Mouse (Mus musculus): ENCODE results near the gene Kansl1. TPM values are rescaled to one million over a fixed set of nuclear protein-coding genes. Genes with fewer than 3 reads are reported as not detected.
A peak's percentile ranks its signal among the peaks of the same experiment; 100 is the strongest.

Kansl1 gene
- polyA plus RNA-seq, 1 experiment from 2014 or later: 5.6 TPM

DNA sequence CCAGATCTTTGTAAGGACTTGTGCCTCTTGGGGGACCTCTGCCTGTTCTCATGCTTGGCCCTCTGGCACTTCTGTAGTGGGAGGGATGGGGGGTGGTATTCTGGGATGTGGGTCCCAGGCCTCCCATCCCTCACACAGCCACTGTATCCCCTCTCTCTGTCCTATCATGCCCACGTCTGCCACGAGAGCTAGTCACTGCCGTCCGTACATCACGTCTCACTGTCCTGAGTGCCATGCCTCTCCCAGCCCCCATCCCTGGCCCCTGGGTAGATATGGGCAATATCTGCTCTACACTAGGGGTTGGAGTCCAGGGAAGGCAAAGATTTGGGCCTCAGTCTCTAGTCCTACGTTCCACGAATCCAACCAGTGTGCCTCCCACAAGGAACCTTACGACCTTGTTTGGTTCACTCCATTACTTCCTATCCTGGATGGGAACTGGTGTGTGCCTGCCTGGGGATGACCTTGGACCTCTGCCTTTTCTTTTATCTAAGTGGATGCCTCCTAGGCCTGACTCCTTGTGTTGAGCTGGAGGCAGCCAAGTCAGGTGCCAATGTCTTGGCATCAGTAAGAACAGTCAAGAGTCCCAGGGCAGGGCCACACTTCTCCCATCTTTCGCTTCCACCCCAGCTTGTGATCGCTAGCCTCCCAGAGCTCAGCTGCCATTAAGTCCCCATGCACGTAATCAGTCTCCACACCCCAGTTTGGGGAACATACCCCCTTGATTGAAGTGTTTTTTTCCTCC is 139.3 kb downstream of the Kansl1 start:
- no peak overlapping the region for H3K4me3 ChIP-seq (ENCODE audit: low read depth, low read length)
- H3K36me3 ChIP-seq (ENCODE audit: control insufficient read depth, insufficient read depth): peaks cover 6% of the 10 kb centered on the region
- ATAC-seq (ENCODE audit: low read depth): no peak
- no peaks in the 10 kb centered on the region for H3K27me3 ChIP-seq (ENCODE audit: control insufficient read depth, insufficient read depth, low read depth, low read length)
- no peak overlapping the region for H3K27ac ChIP-seq (ENCODE audit: low read length)
- H3K9ac ChIP-seq (ENCODE audit: low read depth, low read length): no peak overlapping the region
- no peak overlapping the region for H3K4me2 ChIP-seq (ENCODE audit: low read depth, low read length)
- no peaks in the 10 kb centered on the region for H3K9me3 ChIP-seq (replicated peaks; ENCODE audit: control insufficient read depth, low read length)
- WGBS (ENCODE audit: insufficient replicate concordance): 69% methylated on average over 11 of the region's 11 CpGs
- H3K4me1 ChIP-seq (ENCODE audit: control insufficient read depth, low read depth, low read length): no peaks in the 10 kb centered on the region

DNA sequence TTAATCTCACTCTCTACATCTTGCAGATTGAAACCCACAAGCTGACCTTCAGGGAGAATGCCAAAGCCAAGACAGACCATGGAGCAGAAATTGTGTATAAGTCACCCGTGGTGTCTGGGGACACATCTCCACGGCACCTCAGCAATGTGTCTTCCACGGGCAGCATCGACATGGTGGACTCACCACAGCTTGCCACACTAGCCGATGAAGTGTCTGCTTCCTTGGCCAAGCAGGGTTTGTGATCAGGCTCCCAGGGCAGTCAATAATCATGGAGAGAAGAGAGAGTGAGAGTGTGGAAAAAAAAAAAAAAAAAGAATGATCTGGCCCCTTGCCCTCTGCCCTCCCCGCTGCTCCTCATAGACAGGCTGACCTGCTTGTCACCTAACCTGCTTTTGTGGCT is 140.7 kb downstream of the Kansl1 start:
- ATAC-seq (ENCODE audit: low read depth): no peak
- H3K9ac ChIP-seq (ENCODE audit: low read depth, low read length): no peak overlapping the region
- H3K4me1 ChIP-seq (ENCODE audit: control insufficient read depth, low read depth, low read length): no peaks in the 10 kb centered on the region
- H3K9me3 ChIP-seq (replicated peaks; ENCODE audit: control insufficient read depth, low read length): no peaks in the 10 kb centered on the region
- no peak overlapping the region for H3K27ac ChIP-seq (ENCODE audit: low read length)
- no peak overlapping the region for H3K4me2 ChIP-seq (ENCODE audit: low read depth, low read length)
- H3K4me3 ChIP-seq (ENCODE audit: low read depth, low read length): no peak overlapping the region
- H3K36me3 ChIP-seq (ENCODE audit: control insufficient read depth, insufficient read depth): no peaks in the 10 kb centered on the region
- H3K27me3 ChIP-seq (ENCODE audit: control insufficient read depth, insufficient read depth, low read depth, low read length): no peaks in the 10 kb centered on the region
- WGBS (ENCODE audit: insufficient replicate concordance): 67% methylated on average over 6 of the region's 6 CpGs

DNA sequence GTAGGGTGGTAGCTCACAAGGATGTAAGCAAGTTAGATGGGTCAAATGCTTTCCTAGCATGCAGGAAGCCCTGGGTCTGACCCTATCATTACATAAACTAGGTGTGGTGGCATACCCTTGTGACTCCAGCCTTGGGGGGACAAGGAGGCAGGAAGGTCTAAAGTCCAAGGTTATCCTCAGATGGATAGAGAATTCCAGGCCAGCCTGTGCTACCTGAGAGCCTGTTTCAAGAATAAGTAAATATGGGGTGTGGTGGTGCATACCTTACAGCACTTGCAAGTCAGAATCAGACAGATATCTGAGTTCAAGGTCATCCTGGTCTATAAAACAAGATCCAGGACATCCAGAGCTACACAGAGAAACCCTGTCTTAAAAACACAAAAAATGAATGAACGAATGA is 141.2 kb downstream of the Kansl1 start:
- Histone ChIP-seq H3K4me1 (ENCODE audit: control insufficient read depth, low read depth, low read length) (no peaks in the 10 kb centered on the region), H3K4me2 (ENCODE audit: low read depth, low read length) (no peak overlapping the region), H3K9ac (ENCODE audit: low read depth, low read length) (no peak overlapping the region), H3K9me3 (replicated peaks; ENCODE audit: control insufficient read depth, low read length) (no peaks in the 10 kb centered on the region), H3K27me3 (ENCODE audit: control insufficient read depth, insufficient read depth, low read depth, low read length) (no peaks in the 10 kb centered on the region), H3K4me3 (ENCODE audit: low read depth, low read length) (no peak overlapping the region), H3K27ac (ENCODE audit: low read length) (no peak overlapping the region), H3K36me3 (ENCODE audit: control insufficient read depth, insufficient read depth) (no peaks in the 10 kb centered on the region)
- WGBS (ENCODE audit: insufficient replicate concordance): 78% methylated on average over 1 of the region's 1 CpGs
- no peak for ATAC-seq (ENCODE audit: low read depth)

DNA sequence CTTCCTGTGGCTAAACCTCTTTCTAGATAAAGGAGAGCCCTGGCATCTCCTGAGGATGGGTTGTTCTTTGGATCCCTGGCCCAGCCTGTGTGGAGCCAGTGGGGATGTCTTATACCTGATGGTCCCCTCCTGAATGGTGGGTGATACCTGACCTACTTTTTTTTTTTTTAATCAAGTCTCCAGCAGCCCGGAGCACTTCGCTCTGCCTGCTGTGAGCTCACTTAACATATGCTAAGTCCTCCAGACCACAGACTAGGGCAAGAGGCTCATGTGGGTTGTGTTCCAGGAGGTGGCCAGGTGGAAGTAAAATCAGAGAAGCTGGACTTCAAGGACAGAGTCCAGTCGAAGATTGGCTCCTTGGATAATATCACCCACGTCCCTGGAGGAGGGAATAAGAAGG is 146.5 kb downstream of the Kansl1 start:
- 37% methylated on average over 4 of the region's 4 CpGs for WGBS (ENCODE audit: insufficient replicate concordance)
- no peak for ATAC-seq (ENCODE audit: low read depth)

DNA sequence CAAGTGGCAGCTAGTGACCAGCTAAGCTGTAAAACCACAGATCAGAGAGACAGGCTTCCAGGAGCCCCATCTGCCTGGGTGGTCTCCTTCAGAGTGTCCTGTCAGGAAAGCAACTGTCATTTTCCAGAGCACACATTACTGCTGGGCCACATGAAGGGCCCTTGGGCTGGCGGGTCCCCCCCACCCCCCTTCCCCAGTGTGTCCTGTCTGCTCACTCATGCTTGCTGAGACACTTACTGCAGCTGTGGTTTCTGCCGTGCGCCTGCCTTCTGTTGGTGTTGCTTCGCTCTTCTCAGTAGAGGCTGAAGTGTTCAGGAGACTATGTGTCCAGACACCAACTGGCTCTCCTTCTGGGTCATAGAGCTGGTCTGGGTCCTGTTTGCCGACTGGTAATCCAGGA is 148.2 kb downstream of the Kansl1 start:
- H3K4me2 ChIP-seq (ENCODE audit: low read depth, low read length): no peak overlapping the region
- H3K36me3 ChIP-seq (ENCODE audit: control insufficient read depth, insufficient read depth): no peaks in the 10 kb centered on the region
- H3K9me3 ChIP-seq (replicated peaks; ENCODE audit: control insufficient read depth, low read length): no peaks in the 10 kb centered on the region
- H3K27me3 ChIP-seq (ENCODE audit: control insufficient read depth, insufficient read depth, low read depth, low read length): no peaks in the 10 kb centered on the region
- no peak overlapping the region for H3K4me3 ChIP-seq (ENCODE audit: low read depth, low read length)
- whole genome bisulfite sequencing (ENCODE audit: insufficient replicate concordance): 38% methylated on average over 5 of the region's 5 CpGs
- ATAC-seq (ENCODE audit: low read depth): no peak
- no peak overlapping the region for H3K9ac ChIP-seq (ENCODE audit: low read depth, low read length)
- no peak overlapping the region for H3K27ac ChIP-seq (ENCODE audit: low read length)
- H3K4me1 ChIP-seq (ENCODE audit: control insufficient read depth, low read depth, low read length): peaks cover 12% of the 10 kb centered on the region

More for the DNA sequence above, 146.5 kb downstream of the Kansl1 start:
- no peak overlapping the region for H3K4me2 ChIP-seq (ENCODE audit: low read depth, low read length)
- H3K4me3 ChIP-seq (ENCODE audit: low read depth, low read length): no peak overlapping the region
- H3K27me3 ChIP-seq (ENCODE audit: control insufficient read depth, insufficient read depth, low read depth, low read length): no peaks in the 10 kb centered on the region
- no peaks in the 10 kb centered on the region for H3K36me3 ChIP-seq (ENCODE audit: control insufficient read depth, insufficient read depth)
- H3K27ac ChIP-seq (ENCODE audit: low read length): no peak overlapping the region
- peaks cover 12% of the 10 kb centered on the region for H3K4me1 ChIP-seq (ENCODE audit: control insufficient read depth, low read depth, low read length)
- no peak overlapping the region for H3K9ac ChIP-seq (ENCODE audit: low read depth, low read length)
- H3K9me3 ChIP-seq (replicated peaks; ENCODE audit: control insufficient read depth, low read length): no peaks in the 10 kb centered on the region

DNA sequence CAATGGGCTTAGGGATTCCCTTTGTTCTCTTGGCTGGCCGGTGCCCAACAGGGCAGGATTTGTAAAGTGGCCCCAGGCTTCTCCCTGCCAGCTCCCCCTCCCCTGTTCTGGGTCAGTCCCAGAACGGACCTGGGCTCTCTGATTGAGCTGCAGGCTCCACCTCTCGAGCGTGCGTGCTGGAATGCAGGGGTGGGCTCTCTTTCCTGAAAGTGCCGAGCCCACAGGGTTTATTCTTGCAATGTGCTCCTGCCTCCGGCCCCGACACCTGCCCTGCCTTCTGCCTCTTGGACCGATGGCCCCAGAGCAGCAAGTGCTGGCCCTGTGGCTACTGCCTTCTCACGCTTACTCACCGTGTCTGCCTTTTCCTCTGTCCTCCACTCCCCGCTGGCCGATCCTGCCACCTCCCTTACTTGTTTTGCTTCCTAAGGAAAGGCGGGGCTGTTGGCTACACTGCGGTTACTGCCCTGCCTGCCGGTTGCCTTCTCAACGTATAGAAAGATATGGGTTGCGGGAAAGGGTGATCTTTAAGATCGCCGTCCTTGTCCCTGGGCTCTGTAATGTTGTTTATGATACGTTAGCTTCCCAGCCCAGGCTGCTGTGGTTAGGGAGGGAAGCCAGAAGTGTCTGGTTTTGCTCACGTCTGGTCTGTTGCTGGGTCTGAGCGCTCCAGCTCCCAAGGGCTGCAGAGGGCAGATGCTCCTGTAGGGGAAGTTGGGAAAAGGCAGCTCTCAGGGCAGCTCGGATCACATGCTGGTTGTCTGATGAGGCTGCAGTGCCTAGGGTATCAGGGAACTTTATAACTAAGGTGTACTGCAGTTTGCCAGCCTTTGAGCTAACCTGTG is 149.5 kb downstream of the Kansl1 start:
- H3K4me3 ChIP-seq (ENCODE audit: low read depth, low read length): peak overlapping the region; percentile 45
- WGBS (ENCODE audit: insufficient replicate concordance): 2% methylated on average over 24 of the region's 24 CpGs
- H3K27ac ChIP-seq (ENCODE audit: low read length): no peak overlapping the region
- no peaks in the 10 kb centered on the region for H3K36me3 ChIP-seq (ENCODE audit: control insufficient read depth, insufficient read depth)
- peaks cover 12% of the 10 kb centered on the region for H3K4me1 ChIP-seq (ENCODE audit: control insufficient read depth, low read depth, low read length)
- H3K4me2 ChIP-seq (ENCODE audit: low read depth, low read length): peak overlapping the region; percentile 67
- no peaks in the 10 kb centered on the region for H3K27me3 ChIP-seq (ENCODE audit: control insufficient read depth, insufficient read depth, low read depth, low read length)
- peak; percentile 26; the same call in 1 of the 2 replicates for ATAC-seq (ENCODE audit: low read depth)
- H3K9ac ChIP-seq (ENCODE audit: low read depth, low read length): peak overlapping the region; percentile 22; the same call in 1 of the 2 replicates
- H3K9me3 ChIP-seq (replicated peaks; ENCODE audit: control insufficient read depth, low read length): no peaks in the 10 kb centered on the region

DNA sequence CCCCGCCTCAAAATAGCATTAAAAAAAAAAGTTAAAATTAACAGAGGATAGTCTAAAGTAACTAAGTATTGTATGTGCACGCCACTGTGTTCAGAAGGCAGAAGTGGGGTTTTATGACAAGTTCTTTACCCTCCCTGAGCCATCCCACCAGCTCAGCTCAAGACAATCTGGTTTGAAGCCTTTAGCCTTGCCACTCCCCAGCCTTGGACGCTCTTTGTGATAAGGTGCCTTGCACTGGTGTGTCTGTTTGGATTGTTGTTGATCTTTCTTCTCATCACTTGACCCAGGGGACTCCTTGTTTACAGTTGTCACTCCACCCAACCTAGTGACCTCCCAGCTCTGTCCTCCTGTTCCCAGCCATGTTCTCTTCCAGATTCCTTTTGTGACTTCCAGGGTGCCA is 151.0 kb downstream of the Kansl1 start:
- Histone ChIP-seq H3K4me1 (ENCODE audit: control insufficient read depth, low read depth, low read length) (peaks cover 12% of the 10 kb centered on the region), H3K4me3 (ENCODE audit: low read depth, low read length) (no peak overlapping the region), H3K27me3 (ENCODE audit: control insufficient read depth, insufficient read depth, low read depth, low read length) (no peaks in the 10 kb centered on the region), H3K36me3 (ENCODE audit: control insufficient read depth, insufficient read depth) (no peaks in the 10 kb centered on the region), H3K9me3 (replicated peaks; ENCODE audit: control insufficient read depth, low read length) (no peaks in the 10 kb centered on the region), H3K9ac (ENCODE audit: low read depth, low read length) (no peak overlapping the region), H3K27ac (ENCODE audit: low read length) (no peak overlapping the region), H3K4me2 (ENCODE audit: low read depth, low read length) (no peak overlapping the region)
- ATAC-seq (ENCODE audit: low read depth): no peak
- WGBS (ENCODE audit: insufficient replicate concordance): 30% methylated on average over 3 of the region's 3 CpGs

DNA sequence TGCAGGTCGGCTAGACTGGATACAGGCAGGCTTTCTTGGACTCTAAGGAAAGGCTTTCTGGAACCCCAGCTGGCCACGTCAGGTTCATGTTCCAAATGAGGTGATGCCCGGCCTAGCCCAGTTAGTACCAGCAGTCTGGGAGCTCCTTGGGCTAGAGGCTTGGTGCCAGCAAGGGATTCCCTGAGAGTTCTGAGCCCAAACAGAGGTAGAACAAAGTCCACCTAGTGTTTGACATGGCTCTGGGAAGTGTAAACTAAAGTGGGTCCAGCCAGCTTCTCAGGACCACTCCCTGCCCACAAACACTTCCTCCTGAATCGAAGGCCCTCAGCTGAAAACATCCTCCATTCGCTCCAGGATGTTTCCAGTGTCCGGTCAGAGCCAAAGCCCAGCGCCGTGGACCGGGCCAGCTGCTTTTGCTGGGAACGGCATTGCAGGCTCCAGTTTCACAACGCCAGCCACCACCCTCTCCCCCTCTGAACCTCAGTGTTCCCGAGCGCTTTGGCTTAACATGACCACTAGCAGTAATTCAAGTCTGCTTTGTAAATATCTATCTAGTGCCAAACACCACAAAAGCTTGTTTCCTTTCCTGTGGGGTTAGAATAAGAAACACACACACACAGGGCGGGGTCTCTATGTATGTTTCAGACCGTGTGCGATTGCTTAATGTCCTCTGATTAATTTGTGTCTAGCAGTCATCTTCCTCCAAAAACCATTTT is 151.8 kb downstream of the Kansl1 start:
- Histone ChIP-seq H3K36me3 (ENCODE audit: control insufficient read depth, insufficient read depth) (no peaks in the 10 kb centered on the region), H3K4me1 (ENCODE audit: control insufficient read depth, low read depth, low read length) (peaks cover 12% of the 10 kb centered on the region), H3K4me2 (ENCODE audit: low read depth, low read length) (no peak overlapping the region), H3K27me3 (ENCODE audit: control insufficient read depth, insufficient read depth, low read depth, low read length) (no peaks in the 10 kb centered on the region), H3K4me3 (ENCODE audit: low read depth, low read length) (no peak overlapping the region), H3K9me3 (replicated peaks; ENCODE audit: control insufficient read depth, low read length) (no peaks in the 10 kb centered on the region), H3K27ac (ENCODE audit: low read length) (no peak overlapping the region), H3K9ac (ENCODE audit: low read depth, low read length) (no peak overlapping the region)
- ATAC-seq (ENCODE audit: low read depth): no peak
- WGBS (ENCODE audit: insufficient replicate concordance): 37% methylated on average over 16 of the region's 16 CpGs
